Mouse (Mus musculus) bone marrow macrophage, adult 2 months (primary cell): ENCODE measurements around the gene Phf24. TPM values are rescaled to one million over a fixed set of nuclear protein-coding genes. Genes with fewer than 3 reads are reported as not detected.

Source experiments
- H3K27ac ChIP-seq: 2 replicates; pipeline ENCODE4 v1.5.1; 2012; ENCODE audit warnings: low read depth, low read length; ENCODE audit not compliant: insufficient read depth
- H3K4me1 ChIP-seq: 2 replicates; pipeline ENCODE4 v1.6.1; 2012; ENCODE audit warnings: low read length; ENCODE audit not compliant: control insufficient read depth, insufficient read depth
- H3K4me3 ChIP-seq: 2 replicates; pipeline ENCODE4 v1.5.1; 2012; ENCODE audit warnings: mild to moderate bottlenecking, low read length, moderate library complexity; ENCODE audit not compliant: insufficient read depth
- CTCF ChIP-seq: IDR thresholded peaks from 2 replicates; pipeline ENCODE4 v1.5.1; 2012; ENCODE audit warnings: low read depth, mild to moderate bottlenecking, low read length, moderate library complexity
- POLR2A ChIP-seq: IDR thresholded peaks from 2 replicates; pipeline ENCODE4 v1.6.1; 2012; ENCODE audit warnings: mild to moderate bottlenecking, low read depth, low read length, borderline replicate concordance
- polyA plus RNA-seq: library from polyadenylated mRNA; stranded (reverse); fragments of >200 nt; gene quantifications from 2 replicates; pipeline ENCODE4 v1.2.4, GENCODE M21; 2012; ENCODE audit not compliant: missing spikeins, insufficient read depth, insufficient read length

Gene Phf24
- polyA plus RNA-seq = 0.20 and 0.70 TPM in 2 replicates

DNA sequence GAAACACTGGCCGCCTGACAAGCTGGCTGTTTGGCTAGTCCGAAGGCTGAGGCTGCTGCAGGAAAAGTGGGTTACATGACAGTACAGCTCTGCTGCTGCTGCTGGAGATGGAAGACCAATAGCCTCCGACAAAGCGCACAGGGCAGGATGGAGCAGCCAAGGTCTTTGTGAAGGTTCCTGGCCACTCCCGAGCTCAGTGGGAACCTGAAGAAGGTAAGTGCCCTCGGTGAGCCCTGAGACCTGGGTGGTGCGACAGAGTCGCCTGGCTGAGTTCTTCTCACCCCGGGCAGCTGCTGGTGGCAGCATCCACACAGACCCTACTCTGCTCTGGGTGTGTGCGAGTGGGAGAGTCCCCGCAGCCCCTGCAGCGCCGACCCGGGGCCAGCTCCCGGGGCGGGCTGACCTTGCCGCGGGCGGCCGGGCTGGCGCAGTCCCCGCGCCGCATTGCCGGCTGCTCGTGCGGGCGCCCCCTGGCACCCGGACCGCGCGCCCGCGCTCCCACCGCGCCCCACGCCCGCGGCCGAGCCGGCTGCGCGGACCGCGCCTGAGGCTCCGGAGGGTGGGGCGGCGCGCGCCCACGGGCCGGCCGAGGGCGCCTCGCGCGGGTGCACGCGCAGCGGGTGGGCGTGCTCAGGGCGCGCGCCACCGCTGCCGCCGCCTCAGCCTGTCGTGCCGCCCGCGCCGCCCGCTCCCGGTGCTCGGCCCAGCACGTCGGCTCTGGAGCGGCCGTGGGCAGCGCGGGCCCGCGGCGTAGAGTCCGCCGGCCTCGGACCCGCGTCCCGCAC, at the start of gene Phf24:
Gene Phf24 (plus strand): TSS at position 44 of the 785 bp plus-strand sequence.
- TF ChIP-seq POLR2A (no peak), CTCF (no peak)
- H3K4me3 ChIP-seq = peak within 1 kb of the TSS; percentile 48
- no peaks in the 10 kb centered on the region for H3K4me1 ChIP-seq
- H3K27ac ChIP-seq = no peak within 1 kb of the TSS

DNA sequence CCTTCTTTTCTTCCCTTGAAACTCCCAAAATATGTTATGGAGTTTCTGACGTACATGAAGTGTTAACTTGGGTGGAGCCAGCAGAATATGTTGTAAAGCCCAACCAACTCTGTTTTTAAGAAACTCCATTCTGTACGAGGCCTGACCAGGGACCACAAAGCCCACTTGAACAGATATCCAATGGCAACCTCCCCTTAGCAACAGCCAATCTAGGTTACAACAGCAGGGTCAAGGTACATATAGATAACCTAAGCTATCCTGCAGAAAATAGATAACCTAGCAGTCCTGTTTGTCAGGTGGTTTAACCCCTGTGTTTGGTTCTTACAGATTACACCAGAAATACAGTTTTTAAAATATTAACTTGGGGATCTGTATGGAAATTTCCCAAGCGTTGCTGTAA, 49.1 kb upstream of the Phf24 start:
- TF ChIP-seq POLR2A (no peak), CTCF (no peak)
- Histone ChIP-seq H3K27ac (no peak overlapping the region), H3K4me1 (no peaks in the 10 kb centered on the region), H3K4me3 (no peak overlapping the region)

DNA sequence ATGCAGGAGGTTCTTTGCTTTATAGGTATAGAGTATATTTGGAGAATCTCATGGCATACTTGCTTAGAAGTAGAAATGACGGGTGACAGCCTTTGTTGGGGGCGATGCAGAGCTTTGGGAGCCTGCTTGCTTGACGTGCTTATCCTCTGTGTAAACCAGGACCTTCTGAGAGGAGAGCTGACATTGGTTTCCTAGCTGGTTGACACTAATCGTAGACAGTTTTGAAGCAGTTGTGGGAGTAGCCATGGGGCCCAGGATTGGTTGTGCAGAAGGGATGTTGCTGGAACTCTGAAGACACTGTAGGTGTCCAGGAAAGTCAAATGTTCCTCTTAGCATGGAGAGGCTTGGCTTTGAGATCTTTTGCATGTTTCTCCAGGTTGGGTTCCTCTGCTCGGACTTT, 48.3 kb upstream of the Phf24 start:
- Histone ChIP-seq H3K27ac (no peak overlapping the region), H3K4me3 (no peak overlapping the region), H3K4me1 (no peaks in the 10 kb centered on the region)
- no peak for TF ChIP-seq CTCF

DNA sequence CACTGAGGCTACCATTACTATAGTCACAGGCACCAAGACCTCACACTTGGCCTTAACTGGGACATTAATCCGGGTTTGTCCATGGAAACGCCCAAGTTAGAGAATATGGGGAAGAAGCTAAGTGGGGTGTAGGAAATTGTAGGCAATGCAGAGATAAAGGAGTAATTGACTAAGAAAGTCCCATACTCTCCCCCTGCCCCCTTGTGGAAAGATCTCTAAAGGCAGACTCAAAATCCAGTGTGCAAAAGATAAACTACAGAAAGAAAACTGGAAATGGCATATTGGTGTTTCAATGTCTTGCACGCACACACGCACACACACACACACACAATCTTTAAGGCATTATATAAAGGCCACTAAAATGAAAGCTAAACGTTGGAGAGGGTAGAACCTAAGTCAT, 45.7 kb upstream of the Phf24 start:
- Histone ChIP-seq H3K27ac (no peak overlapping the region), H3K4me3 (no peak overlapping the region), H3K4me1 (no peaks in the 10 kb centered on the region)
- TF ChIP-seq POLR2A = no peak
- no peak for TF ChIP-seq CTCF

DNA sequence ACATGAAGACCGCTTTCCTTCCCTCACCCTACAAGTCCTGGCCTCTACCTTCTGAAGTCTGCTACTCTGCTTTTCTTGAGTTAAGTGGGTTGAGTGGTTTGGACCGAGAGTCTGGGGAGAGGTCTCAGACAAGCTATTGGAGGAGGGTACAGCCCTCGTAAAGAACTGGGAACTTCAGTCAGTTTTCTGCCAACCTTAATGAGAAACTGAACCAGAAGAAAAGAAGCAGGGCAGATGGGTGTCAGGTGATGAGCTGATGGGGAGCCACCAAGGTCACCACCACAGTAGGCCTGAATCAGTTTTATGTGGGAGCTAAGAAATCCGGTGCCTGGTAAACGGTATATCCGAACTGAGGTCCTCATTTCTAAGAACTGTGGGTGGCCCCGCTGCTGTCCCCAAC, 44.3 kb upstream of the Phf24 start:
- Histone ChIP-seq H3K4me3 (no peak overlapping the region), H3K27ac (no peak overlapping the region), H3K4me1 (no peaks in the 10 kb centered on the region)
- no peak for TF ChIP-seq POLR2A
- TF ChIP-seq CTCF = no peak

DNA sequence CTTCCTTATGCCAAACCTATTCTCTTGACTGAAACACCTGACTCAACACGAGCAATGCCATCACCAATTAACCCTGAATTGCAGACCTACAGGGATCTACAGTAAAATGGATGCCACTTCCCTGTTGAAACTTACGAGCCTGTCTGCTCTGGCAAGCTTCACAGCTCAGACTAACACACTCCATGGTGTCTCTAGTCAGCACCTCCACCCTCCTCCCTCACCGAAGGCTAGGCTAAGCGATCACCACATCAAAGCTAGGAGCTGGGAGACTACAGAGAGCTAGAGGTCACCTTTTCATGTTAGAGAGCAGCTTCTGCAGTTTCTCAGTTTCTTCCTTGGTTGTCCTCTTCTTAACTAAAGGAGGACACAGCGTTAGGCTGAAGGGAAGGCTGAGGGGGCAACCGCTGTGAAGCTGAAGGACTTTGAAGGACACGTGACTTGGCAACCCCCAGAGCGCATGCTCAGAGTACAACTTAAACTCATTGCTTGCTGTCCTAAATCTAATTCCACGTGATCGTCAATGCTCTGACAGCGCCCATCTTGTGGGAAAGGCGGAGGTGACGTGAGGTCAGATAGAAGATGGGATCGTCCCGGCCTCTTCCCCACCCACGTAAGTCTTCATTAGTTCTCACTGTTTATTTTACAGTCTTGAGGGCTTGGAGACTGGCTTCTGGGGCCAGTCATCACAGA, 43.6 kb upstream of the Phf24 start:
- TF ChIP-seq CTCF (no peak), POLR2A (no peak)
- no peaks in the 10 kb centered on the region for H3K4me1 ChIP-seq
- no peak overlapping the region for H3K4me3 ChIP-seq
- no peak overlapping the region for H3K27ac ChIP-seq

DNA sequence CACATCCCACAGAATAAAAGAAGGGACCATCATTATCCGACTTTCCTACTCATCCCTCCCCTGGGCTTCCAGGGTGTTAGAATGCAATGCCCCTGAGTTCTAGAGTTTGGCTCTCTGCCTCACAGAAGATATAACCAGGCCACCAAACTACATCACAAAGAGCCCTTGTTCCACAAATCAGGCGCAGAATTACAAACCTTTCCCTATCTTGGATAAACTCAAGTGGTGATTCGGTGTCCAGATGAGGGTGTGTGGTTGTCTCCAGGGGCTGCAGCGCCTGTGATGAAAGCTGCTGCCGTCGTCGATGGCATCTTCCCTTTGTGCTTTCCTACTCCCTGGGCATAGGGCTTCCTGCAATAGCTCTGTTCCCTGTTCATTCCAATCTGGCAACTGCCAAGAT, 42.3 kb upstream of the Phf24 start, which contains the start of gene Fam205c:
Gene Fam205c (minus strand): TSS at position 101 of the 400 bp plus-strand sequence.
- no peak for TF ChIP-seq CTCF
- Histone ChIP-seq H3K4me3 (no peak within 1 kb of the TSS), H3K27ac (no peak within 1 kb of the TSS), H3K4me1 (peaks cover 3% of the 10 kb centered on the region)

DNA sequence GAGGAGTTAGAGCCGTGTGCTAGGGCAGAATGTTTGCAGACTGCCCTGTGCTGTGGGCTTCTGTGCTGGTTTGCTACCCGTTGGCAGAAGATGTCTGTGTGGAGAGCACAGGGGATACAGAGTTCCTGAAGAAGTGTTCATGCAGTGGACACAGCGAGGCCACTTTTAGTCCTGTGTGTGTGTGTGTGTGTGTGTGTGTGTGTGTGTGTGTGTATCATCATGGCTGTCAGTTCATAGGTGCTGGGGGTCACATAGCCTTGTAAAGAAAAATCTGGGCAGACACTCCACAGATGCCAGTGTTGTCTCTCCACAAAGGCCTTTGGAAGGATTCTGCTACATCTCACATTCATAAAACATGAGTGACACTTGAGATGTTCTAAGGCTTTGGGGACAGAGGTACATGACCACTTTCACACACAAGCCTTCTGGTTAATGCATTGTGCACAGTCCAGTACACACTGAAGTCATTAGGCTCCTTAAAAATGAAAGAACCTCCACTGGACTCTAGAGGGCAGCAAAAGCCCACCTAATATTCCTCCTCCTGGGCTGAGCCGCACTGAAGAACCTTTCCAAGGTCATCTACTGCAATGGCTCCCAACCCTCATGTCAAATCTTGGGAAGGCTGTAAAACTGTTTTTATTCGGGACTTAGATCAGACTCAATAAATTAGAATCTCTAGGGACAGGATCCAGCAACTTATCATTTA, 39.7 kb upstream of the Phf24 start:
- TF ChIP-seq CTCF = peak; percentile 27; the same call in 1 of the 2 replicates
- TF ChIP-seq POLR2A = no peak
- Histone ChIP-seq H3K4me1 (peaks cover 22% of the 10 kb centered on the region), H3K4me3 (no peak overlapping the region), H3K27ac (no peak overlapping the region)

DNA sequence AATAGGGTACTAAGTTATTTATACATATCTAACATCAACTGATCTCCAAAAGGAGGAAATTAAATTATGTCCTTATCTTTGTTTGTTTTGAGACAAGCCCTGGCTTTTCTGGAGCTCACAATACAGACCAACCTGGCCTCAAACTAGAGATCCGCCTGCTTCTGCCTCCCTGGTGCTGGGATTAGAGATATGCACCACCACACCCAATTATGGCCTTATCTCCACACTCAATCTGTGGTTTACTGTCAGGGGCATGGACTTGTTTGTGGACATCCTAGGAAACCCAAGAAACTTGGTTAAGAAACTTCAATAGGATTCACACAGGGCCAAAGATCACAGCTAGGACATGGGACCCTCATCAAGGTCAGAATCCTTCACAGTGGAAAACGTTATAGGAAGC, 38.8 kb upstream of the Phf24 start:
- H3K27ac ChIP-seq = no peak overlapping the region
- TF ChIP-seq CTCF (no peak), POLR2A (no peak)
- peaks cover 22% of the 10 kb centered on the region for H3K4me1 ChIP-seq

More for the DNA sequence above, 38.8 kb upstream of the Phf24 start:
- H3K4me3 ChIP-seq = no peak overlapping the region
